Mouse (Mus musculus) hindlimb bud, embryonic 11.5 days (tissue): ENCODE measurements at regions not wholly inside any gene's neighbourhood (a gene's known extent, or its start where the extent isn't known, plus 50 kb on each side); places are given as distances from the start of the nearest gene placed in this dataset.

Experiments used
- DNase-seq: peaks from one replicate; pipeline ENCODE4 v3.0.0-alpha.2; 2012; ENCODE audit warnings: low read depth, low spot score; ENCODE audit errors: extremely low spot score

- no peak for DNase-seq
Observed at GRCm38 (mm10) chr4:54407930-54408329, 536.9 kb upstream of the Zfp462 start.

GRCm38 (mm10) chr4:54430789-54431188, 514.1 kb upstream of the Zfp462 start:
- no peak for DNase-seq

- DNase-seq, result no peak
Observed at GRCm38 (mm10) chr4:54460596-54460995, 484.3 kb upstream of the Zfp462 start.

- DNase-seq, result no peak
Observed at GRCm38 (mm10) chr4:54469176-54469575, 475.7 kb upstream of the Zfp462 start.

- DNase-seq, result peak; percentile 91
Observed at GRCm38 (mm10) chr4:54470022-54471008, 474.5 kb upstream of the Zfp462 start.

GRCm38 (mm10) chr4:54471009-54471408, 473.8 kb upstream of the Zfp462 start:
- peak; percentile 85 for DNase-seq

- DNase-seq, result no peak
Observed at GRCm38 (mm10) chr4:54481766-54482165, 463.1 kb upstream of the Zfp462 start.

GRCm38 (mm10) chr4:54493074-54493473, 451.8 kb upstream of the Zfp462 start:
- no peak for DNase-seq

- no peak for DNase-seq
Observed at GRCm38 (mm10) chr4:54497312-54497994, 447.4 kb upstream of the Zfp462 start.

- no peak for DNase-seq
Observed at GRCm38 (mm10) chr4:54515934-54516333, 428.9 kb upstream of the Zfp462 start.

- no peak for DNase-seq
Observed at GRCm38 (mm10) chr4:54523283-54523682, 421.6 kb upstream of the Zfp462 start.

GRCm38 (mm10) chr4:54526003-54526586, 418.8 kb upstream of the Zfp462 start:
- peak; percentile 84 for DNase-seq

GRCm38 (mm10) chr4:54527660-54528059, 417.2 kb upstream of the Zfp462 start:
- DNase-seq, result no peak

- no peak for DNase-seq
Observed at GRCm38 (mm10) chr4:54531739-54532138, 413.1 kb upstream of the Zfp462 start.

- no peak for DNase-seq
Observed at GRCm38 (mm10) chr4:54533846-54534245, 411.0 kb upstream of the Zfp462 start.

GRCm38 (mm10) chr4:54552864-54553618, 391.8 kb upstream of the Zfp462 start:
- DNase-seq, result no peak

- no peak for DNase-seq
Observed at GRCm38 (mm10) chr4:54563075-54563474, 381.8 kb upstream of the Zfp462 start.

GRCm38 (mm10) chr4:54573185-54573584, 371.7 kb upstream of the Zfp462 start:
- no peak for DNase-seq

GRCm38 (mm10) chr4:54587197-54587596, 357.7 kb upstream of the Zfp462 start:
- DNase-seq, result no peak

- no peak for DNase-seq
Observed at GRCm38 (mm10) chr4:54588704-54589103, 356.1 kb upstream of the Zfp462 start.
